Mouse (Mus musculus): ENCODE measurements at regions not wholly inside any gene's neighbourhood (a gene's known extent, or its start where the extent isn't known, plus 50 kb on each side); places are given as distances from the start of the nearest gene placed in this dataset.

DNA sequence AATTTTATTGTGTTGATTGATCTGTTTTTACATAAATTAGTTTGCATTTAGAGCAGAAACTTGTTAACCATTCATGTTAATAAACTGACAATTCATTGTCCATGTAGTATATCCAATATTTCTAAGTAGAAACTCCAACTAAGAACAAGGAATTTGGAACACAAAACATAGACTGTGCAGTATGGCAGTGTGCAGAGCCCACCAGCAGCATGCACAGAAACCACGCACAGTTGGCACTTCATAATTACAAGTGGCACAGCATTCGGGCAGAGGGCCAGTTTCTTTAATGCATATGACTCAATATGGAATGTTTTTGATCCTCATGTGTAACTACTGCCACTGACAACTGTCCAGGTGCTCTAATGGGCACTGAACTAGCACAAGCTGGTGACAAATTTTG lies 423.8 kb downstream of the Inhba start:
- TF ChIP-seq POLR2A (IDR thresholded peaks at IDR 0.05; ENCODE audit: insufficient read depth, low read length): no peak
- TF ChIP-seq CTCF (IDR thresholded peaks at IDR 0.05; ENCODE audit: low read depth, low read length): no peak
